Mouse (Mus musculus): ENCODE results near the gene Adamts15.

Adamts15 gene

GRCm38 (mm10) chr9:30921261-30922103 lies 770 bp downstream of the Adamts15 start:
- DNase-seq (ENCODE audit: low read depth, low spot score): no peak

- peak; percentile 78 for DNase-seq (ENCODE audit: low read depth, low spot score)
Observed at GRCm38 (mm10) chr9:30920736-30921135, 1.5 kb downstream of the Adamts15 start.

DNA sequence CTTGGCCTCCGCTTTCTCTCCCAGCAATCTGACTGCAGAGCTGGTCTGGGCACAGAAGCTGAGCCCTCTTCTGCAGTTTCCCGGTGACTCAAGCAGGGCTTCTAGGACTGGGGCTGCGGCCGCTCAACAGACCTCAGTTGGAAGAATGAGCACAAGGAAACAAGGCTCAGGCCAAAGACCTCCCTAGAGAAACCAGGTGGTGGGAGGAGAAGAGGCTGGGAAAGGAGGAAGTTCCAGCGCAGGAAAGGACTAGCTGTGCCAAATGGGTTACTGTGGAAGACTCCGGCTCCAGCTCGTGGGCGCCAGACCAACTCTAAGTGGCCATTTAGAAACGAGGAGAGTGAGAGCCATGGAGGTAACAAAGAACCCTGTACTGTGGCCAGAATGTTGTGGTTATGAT lies 2.6 kb downstream of the Adamts15 start:
- DNase-seq (ENCODE audit: low read depth, low spot score): no peak

DNA sequence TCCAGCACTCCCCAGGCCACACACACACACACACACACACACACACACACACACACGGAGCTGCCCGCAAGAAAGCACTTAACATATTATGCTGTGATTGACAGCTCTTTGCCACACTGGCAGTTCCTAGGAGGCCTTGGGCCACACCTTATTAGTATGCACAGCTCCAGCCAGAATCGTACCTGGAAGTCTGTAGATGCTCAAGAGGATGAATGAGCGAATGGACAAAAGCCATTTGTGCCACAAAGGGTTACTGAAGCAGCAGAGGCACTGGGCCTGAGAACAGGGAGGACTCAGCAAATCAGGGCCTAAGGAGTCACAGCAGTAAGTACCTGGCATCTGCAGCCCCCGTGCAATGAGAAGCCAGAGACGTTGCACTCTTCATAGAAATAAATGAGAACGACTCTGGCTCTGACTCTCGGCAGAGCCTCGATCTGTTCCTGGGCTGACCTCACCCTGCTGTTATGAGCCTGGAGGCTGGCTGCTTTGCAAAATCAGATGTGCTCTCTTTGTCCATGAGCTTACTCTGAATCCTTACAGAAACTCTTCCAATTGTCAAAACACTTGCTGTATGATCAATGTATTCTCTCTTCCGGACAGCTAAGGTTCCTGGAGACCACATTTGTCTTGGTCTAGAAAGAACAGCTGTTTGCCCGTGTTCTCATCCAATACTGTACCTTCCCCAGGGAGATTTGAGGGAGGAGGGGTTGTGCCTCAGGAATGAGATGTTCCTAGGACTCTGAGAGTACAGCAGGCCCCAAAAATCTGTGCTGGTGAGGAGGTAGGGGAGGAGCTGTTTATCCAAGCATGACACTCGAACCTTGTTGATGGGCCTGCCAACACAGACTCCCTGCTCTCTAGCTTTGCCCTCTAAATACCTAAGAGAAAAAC lies 3.5 kb downstream of the Adamts15 start:
- DNase-seq (ENCODE audit: low read depth, low spot score): no peak

- DNase-seq (ENCODE audit: low read depth, low spot score): no peak
Observed at GRCm38 (mm10) chr9:30916266-30916968, 5.8 kb downstream of the Adamts15 start.

GRCm38 (mm10) chr9:30914241-30914640 lies 8.0 kb downstream of the Adamts15 start:
- DNase-seq (ENCODE audit: low read depth, low spot score): no peak

DNA sequence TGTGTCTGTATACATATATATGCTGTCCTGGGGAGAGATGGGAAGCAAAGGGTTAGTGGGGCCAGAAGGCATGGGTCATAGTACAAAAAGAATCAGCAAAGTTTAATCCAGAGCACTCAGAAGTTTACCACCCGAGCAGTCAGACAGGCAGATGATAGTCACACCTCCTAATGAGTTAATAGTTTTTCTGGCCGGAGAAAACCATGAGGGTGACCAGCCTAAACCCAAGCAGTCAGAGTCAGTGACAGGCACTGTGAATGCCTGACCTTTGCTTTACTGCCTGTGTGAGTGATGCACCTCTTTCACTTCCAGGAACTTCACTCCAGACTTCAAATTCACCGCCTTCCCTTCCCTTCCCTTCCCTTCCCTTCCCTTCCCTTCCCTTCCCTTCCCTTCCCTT lies 8.8 kb downstream of the Adamts15 start:
- DNase-seq (ENCODE audit: low read depth, low spot score): no peak

- no peak for DNase-seq (ENCODE audit: low read depth, low spot score)
Observed at GRCm38 (mm10) chr9:30912161-30912560, 10.1 kb downstream of the Adamts15 start.

DNA sequence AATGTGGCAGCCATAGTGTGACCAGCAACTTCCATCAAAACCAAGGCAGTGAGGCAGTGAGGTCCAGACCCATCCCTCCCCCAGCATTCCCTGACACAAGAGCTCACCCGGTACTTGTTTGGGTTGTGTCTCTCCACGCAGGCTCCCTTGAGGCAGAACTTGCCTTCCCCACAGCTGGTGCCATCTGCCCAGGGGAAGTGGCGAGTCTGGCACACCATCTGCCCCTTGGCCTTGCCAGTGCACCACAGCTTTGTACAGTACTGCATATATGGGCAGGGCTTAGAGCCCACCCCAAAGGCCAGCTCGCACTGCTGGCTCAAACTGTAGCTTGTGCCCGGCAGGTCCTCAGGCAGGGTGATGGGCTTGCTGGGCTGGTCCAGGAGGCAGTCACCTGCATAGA lies 11.8 kb downstream of the Adamts15 start:
- no peak for DNase-seq (ENCODE audit: low read depth, low spot score)

DNA sequence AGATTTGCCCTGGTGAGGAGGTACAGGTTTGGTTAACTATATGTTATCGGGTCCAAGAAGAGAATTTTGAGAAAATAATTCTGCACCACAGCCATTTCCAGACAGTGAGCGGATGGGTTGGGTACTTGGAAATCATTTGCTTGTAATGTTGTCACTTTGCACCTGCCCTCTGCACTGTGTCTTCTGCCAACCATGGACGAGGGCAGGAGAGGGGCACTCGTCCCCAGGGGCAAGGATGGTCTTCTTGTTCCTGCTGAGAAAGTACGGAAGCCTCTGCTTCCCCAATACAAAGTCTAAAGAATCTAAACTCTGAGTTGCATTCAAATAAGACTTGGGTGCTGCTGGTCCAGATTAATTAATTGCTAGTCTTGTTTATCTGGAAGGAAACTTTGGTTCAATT lies 13.3 kb downstream of the Adamts15 start:
- DNase-seq (ENCODE audit: low read depth, low spot score): no peak

- DNase-seq (ENCODE audit: low read depth, low spot score): no peak
Observed at GRCm38 (mm10) chr9:30908296-30908690, 14.0 kb downstream of the Adamts15 start.

DNA sequence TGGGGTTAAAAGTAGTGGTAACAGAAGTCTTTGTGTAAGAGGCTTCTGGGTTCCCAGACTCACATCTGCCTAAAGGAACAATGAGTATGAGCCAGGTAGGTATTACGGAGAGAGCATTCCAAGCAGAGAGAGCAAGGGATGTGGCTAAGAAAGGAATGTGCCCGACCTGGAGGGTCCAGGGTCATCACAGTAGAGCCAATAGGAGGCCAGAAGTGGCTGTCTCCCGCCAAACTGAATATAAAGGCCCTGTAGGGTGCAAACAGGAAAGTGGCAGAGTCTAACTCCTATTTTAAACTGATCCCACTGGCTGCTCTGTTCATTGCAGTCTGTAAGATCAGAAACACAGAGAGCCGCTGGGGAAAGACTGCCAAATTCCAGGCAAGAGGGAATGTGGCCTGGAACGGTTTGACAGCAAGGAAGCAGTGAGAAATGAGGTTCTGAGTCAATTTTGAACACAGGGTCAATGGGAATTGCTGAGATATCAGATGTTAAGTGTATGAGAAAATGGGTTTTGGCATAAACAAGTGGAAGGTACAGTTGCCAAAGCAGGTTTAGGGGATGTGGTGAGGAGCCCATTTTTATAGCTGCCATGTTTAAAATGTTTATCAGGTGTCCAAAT lies 14.5 kb downstream of the Adamts15 start:
- DNase-seq (ENCODE audit: low read depth, low spot score): no peak

- DNase-seq (ENCODE audit: low read depth, low spot score): no peak
Observed at GRCm38 (mm10) chr9:30906426-30906825, 15.8 kb downstream of the Adamts15 start.

GRCm38 (mm10) chr9:30905861-30906260 lies 16.4 kb downstream of the Adamts15 start:
- no peak for DNase-seq (ENCODE audit: low read depth, low spot score)

GRCm38 (mm10) chr9:30903266-30903665 lies 19.0 kb downstream of the Adamts15 start:
- DNase-seq (ENCODE audit: low read depth, low spot score): no peak

- no peak for DNase-seq (ENCODE audit: low read depth, low spot score)
Observed at GRCm38 (mm10) chr9:30902641-30903040, 19.6 kb downstream of the Adamts15 start.

DNA sequence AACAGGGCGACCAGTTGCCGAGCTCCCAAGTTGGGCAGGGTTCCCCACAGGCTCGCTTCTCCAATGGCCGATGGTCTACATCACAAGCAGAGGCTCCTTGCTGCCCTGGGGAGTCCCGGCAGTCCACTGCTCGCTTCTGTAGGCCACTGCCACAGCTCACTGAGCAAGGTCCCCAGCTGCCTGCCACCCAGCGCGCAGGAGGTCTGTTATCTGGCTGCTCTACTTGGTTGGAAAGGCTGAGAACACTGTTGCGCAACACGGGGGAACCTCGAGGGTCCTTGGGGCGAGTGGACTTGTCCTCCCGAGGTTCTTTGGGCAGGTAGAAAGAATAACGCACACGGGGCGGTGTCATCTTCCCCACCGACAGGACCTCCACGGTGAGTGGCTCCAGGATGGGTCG lies 20.1 kb downstream of the Adamts15 start:
- DNase-seq (ENCODE audit: low read depth, low spot score): no peak

DNA sequence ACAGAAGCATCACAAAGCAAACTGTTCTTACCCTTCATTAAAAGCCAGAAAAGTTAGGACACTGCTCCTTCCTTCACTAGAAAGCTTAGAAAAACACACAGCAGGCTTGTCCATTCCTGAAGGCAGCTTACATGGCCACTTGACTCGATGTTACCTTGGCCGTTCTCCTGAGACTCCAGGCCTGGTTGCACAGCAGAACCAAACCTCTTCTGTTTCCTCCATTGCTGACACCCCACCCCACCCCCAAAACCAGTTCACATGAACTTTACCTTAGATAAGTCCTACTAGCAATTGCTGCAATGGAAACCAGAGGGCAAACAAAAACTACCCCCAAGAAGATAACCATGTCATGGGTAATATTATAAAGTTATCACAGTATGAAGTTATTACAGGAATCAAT lies 25.1 kb downstream of the Adamts15 start:
- DNase-seq (ENCODE audit: low read depth, low spot score): no peak

DNA sequence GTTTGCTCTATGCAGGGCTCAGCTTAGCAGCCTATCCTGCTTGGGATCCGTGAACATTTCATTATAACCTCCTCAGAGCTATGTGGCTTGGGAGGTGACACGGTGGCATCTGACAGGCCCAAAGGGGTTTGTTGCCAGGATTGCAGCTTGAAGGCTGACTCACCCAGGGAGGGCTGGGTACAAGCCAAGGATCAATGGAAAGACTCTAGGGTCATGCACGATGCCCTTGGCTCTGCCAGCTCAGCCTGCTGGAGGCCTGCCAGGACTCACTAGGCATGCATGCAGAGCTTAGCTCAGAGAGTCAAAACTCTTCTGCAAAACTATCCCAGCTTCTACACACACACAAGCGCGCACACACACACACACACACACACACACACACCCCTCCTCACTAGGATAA lies 25.5 kb downstream of the Adamts15 start:
- no peak for DNase-seq (ENCODE audit: low read depth, low spot score)

GRCm38 (mm10) chr9:30895618-30896017 lies 26.6 kb downstream of the Adamts15 start:
- no peak for DNase-seq (ENCODE audit: low read depth, low spot score)

DNA sequence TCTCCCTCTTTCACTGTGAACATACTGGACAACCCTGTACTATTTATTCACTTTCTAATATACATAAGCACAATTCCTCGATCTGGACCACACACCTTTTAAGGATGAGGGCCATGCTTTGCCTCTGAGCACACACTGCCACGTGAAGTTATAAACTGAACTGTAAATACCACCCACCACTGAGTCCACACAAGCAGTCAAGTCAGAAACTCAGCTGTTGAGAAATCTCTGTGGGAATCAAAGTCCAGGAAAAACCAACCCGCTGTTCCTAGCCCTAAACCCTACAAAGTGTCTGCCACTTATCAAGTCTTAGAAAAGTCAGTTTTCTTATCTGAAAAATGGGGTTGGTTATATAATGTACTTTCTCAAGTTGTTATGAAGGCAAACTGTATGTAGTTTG lies 36.0 kb downstream of the Adamts15 start:
- no peak for DNase-seq (ENCODE audit: low read depth, low spot score)

- no peak for DNase-seq (ENCODE audit: low read depth, low spot score)
Observed at GRCm38 (mm10) chr9:30880553-30880952, 41.7 kb downstream of the Adamts15 start.
